Mouse (Mus musculus) urinary bladder, postnatal 10 days (tissue): ENCODE measurements around the gene Rsph3b.
"Not testable (repeated sequence)": the region's sequence is repeated elsewhere in the genome, so short reads cannot be mapped to it uniquely, and the experiment has no call there.

ENCODE experiments used
- DNase-seq: peaks from one replicate; pipeline ENCODE4 v3.0.0; 2022; ENCODE audit warnings: low spot score

Gene Rsph3b

GRCm38 (mm10) chr17:6947984-6948768, at the start of gene Rsph3b:
Rsph3b (minus strand) TSS chr17:6948682.
- DNase-seq: peak; percentile 28

- DNase-seq: not testable (repeated sequence)
Measured at GRCm38 (mm10) chr17:6997778-6998490, 49.5 kb upstream of the Rsph3b start.

GRCm38 (mm10) chr17:6996826-6997225, 48.3 kb upstream of the Rsph3b start:
- not testable (repeated sequence) for DNase-seq

GRCm38 (mm10) chr17:6995504-6995903, 47.0 kb upstream of the Rsph3b start:
- DNase-seq: not testable (repeated sequence)

GRCm38 (mm10) chr17:6986118-6986517, 37.6 kb upstream of the Rsph3b start:
- DNase-seq: not testable (repeated sequence)

GRCm38 (mm10) chr17:6980144-6980543, 31.7 kb upstream of the Rsph3b start:
- DNase-seq: not testable (repeated sequence)

- not testable (repeated sequence) for DNase-seq
Measured at GRCm38 (mm10) chr17:6979380-6979779, 30.9 kb upstream of the Rsph3b start.

GRCm38 (mm10) chr17:6978287-6979248, 30.1 kb upstream of the Rsph3b start, which contains the start of gene Gm49721:
Gm49721 (plus strand) TSS chr17:6978904.
- DNase-seq: not testable (repeated sequence)

- not testable (repeated sequence) for DNase-seq
Measured at GRCm38 (mm10) chr17:6974985-6975384, 26.5 kb upstream of the Rsph3b start.

GRCm38 (mm10) chr17:6972836-6973396, 24.4 kb upstream of the Rsph3b start:
- not testable (repeated sequence) for DNase-seq

- not testable (repeated sequence) for DNase-seq
Measured at GRCm38 (mm10) chr17:6971238-6971637, 22.8 kb upstream of the Rsph3b start.

- DNase-seq: not testable (repeated sequence)
Measured at GRCm38 (mm10) chr17:6970334-6970733, 21.9 kb upstream of the Rsph3b start, which contains the start of gene Rnaset2b. Rnaset2b (plus strand) TSS chr17:6970634.

- not testable (repeated sequence) for DNase-seq
Measured at GRCm38 (mm10) chr17:6967673-6968072, 19.2 kb upstream of the Rsph3b start.

GRCm38 (mm10) chr17:6965364-6965763, 16.9 kb upstream of the Rsph3b start:
- not testable (repeated sequence) for DNase-seq

- not testable (repeated sequence) for DNase-seq
Measured at GRCm38 (mm10) chr17:6962936-6963335, 14.5 kb upstream of the Rsph3b start.

GRCm38 (mm10) chr17:6962339-6962738, 13.9 kb upstream of the Rsph3b start:
- not testable (repeated sequence) for DNase-seq

- not testable (repeated sequence) for DNase-seq
Measured at GRCm38 (mm10) chr17:6961181-6962000, 12.9 kb upstream of the Rsph3b start.

- not testable (repeated sequence) for DNase-seq
Measured at GRCm38 (mm10) chr17:6960776-6961175, 12.3 kb upstream of the Rsph3b start, which contains the start of gene Tagap1. Tagap1 (minus strand) TSS chr17:6961156.

- DNase-seq: not testable (repeated sequence)
Measured at GRCm38 (mm10) chr17:6960349-6960748, 11.9 kb upstream of the Rsph3b start.
